Mouse (Mus musculus) thymus, adult 2 months (tissue): ENCODE measurements around the gene Zfp213.

Experiments used
- CTCF ChIP-seq: fragments of 200-500 bp; IDR thresholded peaks from 2 replicates; pipeline ENCODE4 v1.5.1; 2012; ENCODE audit warnings: mild to moderate bottlenecking, control low read depth, low read length, moderate library complexity, borderline replicate concordance; ENCODE audit not compliant: control insufficient read depth, poor library complexity, insufficient read depth; ENCODE audit errors: extremely low read depth
- POLR2A ChIP-seq: fragments of 200-500 bp; IDR thresholded peaks from 2 replicates; pipeline ENCODE4 v1.6.1; 2012; ENCODE audit warnings: mild to moderate bottlenecking, low read length, control low read depth, moderate library complexity; ENCODE audit not compliant: control insufficient read depth, poor library complexity, insufficient read depth; ENCODE audit errors: extremely low read depth

DNA sequence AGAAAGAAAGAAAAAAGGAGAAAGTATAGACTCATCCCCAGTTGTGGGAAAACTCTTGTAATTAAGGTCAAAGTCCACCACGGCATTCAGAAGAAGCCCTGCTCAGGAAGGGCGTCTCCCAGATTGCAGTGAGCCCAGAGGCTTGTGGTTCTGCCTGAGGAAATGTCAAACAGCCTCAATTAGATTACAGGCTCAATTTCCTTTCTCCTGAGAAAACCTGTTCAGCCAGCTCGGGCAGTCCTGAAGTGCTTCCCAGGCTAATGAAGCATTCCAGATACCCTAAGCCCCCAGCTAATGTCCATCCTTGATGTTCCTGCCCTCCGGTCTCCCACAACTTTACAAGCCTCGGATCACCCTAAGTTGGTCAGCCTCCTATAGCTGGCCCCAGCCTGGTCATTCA, 20.7 kb downstream of the Zfp213 start:
- TF ChIP-seq POLR2A (no peak), CTCF (no peak)
